Mouse (Mus musculus) E14TG2a.4 (cell line): ENCODE measurements around the gene Majin.

Source experiments
- CTCF ChIP-seq: conservative IDR thresholded peaks from 2 replicates; pipeline ENCODE4 v1.5.1; 2014; ENCODE audit warnings: low read length
- NANOG ChIP-seq: IDR thresholded peaks from 2 replicates; pipeline ENCODE4 v1.6.1; 2014; ENCODE audit warnings: borderline replicate concordance, low read length, mixed read lengths
- POU5F1 ChIP-seq: IDR thresholded peaks from 2 replicates; pipeline ENCODE4 v1.6.1; 2014; ENCODE audit warnings: low read length, borderline replicate concordance

DNA sequence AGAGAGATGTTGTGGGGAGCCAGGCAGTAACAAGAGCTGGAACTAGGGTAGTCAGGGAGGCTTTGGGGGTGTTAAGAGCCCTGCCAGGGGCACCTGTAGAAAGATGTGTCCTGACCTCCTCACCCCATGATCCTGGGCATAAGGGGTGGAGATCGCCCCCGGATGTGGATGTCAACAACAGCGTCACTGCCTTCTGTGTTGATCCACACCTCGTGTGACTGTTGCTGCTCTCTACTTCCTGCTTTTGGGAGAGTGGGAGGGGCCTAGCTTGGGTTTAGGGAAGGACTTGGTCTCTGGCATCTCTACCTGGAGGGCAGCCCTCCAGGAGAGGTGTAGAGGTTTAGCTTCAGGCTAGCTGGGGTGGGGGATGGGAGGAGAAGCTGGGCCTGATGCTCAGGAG lies 58.1 kb downstream of the Majin start:
- TF ChIP-seq CTCF = no peak
- TF ChIP-seq NANOG = no peak
- no peak for TF ChIP-seq POU5F1
